ENCODE assay signal across 30 mouse cellular contexts in the genomic region with DNA sequence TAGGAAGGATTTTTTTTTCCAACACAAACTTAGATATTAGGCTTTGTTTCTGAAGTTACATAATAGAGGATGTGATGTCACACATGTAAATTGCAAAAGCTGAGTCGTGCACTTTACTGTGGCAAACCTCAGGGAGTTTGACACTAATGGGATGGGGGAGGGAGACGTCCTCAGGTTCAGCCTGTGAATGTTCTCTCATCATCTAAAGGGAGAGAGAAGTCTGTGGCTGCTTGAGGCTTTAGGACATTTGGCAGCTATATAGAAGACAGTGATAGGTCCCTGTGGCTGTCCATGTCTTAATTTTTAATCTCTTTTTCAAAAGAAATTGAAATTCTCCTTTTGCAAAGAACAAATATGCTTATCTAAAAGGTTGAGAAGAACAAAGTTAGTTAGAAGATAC. TPM values are rescaled to one million over a fixed set of nuclear protein-coding genes. Genes with fewer than 3 reads are reported as not detected.
DNase-seq lines count a peak whose midpoint lies in the region; ATAC-seq and TF ChIP-seq lines count a peak whose summit lies in the region.
"Had no signal": no experiment of that assay in that cellular context is flagged by ENCODE, and none has a peak within 500 bp of the region (broad histone marks: within the 10 kb centered on the region; RNA-seq: fewer than 3 reads in every experiment).

No protein-coding gene starts in this region.

- no peak for TF ChIP-seq CTCF in heart, adult 2 months (IDR thresholded peaks at IDR 0.05)
- no peak for TF ChIP-seq CTCF in lung, postnatal 0 days (IDR thresholded peaks at IDR 0.05)

- no peaks in the 10 kb centered on the region for H3K9me3 ChIP-seq in lung, postnatal 0 days (ENCODE audit: low read length)
- H3K9me3 ChIP-seq: forebrain, embryonic 13.5 days; heart, embryonic 12.5 days; hindbrain, embryonic 10.5 days; midbrain, embryonic 13.5 days; neural tube, embryonic 15.5 days had no signal

- no peak overlapping the region for H3K4me2 ChIP-seq in lung, postnatal 0 days (replicated peaks; ENCODE audit: low read depth, low read length)
- H3K4me2 ChIP-seq: forebrain, embryonic 13.5 days; heart, embryonic 12.5 days; liver, embryonic 11.5 days; midbrain, embryonic 13.5 days; neural tube, embryonic 15.5 days had no signal

- H3K9ac ChIP-seq in heart, adult 2 months (ENCODE audit: low read depth, low read length): no peak overlapping the region
- no peak overlapping the region for H3K9ac ChIP-seq in lung, postnatal 0 days (replicated peaks; ENCODE audit: low read depth)
- H3K9ac ChIP-seq: forebrain, embryonic 13.5 days; heart, embryonic 12.5 days; midbrain, embryonic 13.5 days; neural tube, embryonic 15.5 days had no signal

- TF ChIP-seq POLR2A in heart, adult 2 months (IDR thresholded peaks at IDR 0.05; ENCODE audit: insufficient read depth, low read depth, low read length): no peak

- no peaks in the 10 kb centered on the region for H3K79me2 ChIP-seq in heart, adult 2 months (replicated peaks; ENCODE audit: control insufficient read depth, insufficient read depth, low read length)

- no peaks in the 10 kb centered on the region for H3K4me1 ChIP-seq in heart, adult 2 months (ENCODE audit: control insufficient read depth, insufficient read depth, low read length)
- 0 out of 2 replicates have a peak, but pooled peaks cover 5% of the 10 kb centered on the region for H3K4me1 ChIP-seq in lung, postnatal 0 days (ENCODE audit: insufficient read depth, low read depth, low read length)

- no peaks in the 10 kb centered on the region for H3K27me3 ChIP-seq in heart, adult 2 months (ENCODE audit: control insufficient read depth, insufficient read depth, low read length)
- no peaks in the 10 kb centered on the region for H3K27me3 ChIP-seq in lung, postnatal 0 days (replicated peaks; ENCODE audit: insufficient read depth, low read length)
- H3K27me3 ChIP-seq: Patski had no signal

- WGBS in heart, adult 2 months: 11% methylated on average over 2 of the region's 2 CpGs
- 3% methylated on average over 2 of the region's 2 CpGs for WGBS in lung, postnatal 0 days

- no peak overlapping the region for H3K4me3 ChIP-seq in heart, adult 2 months
- H3K4me3 ChIP-seq in lung, postnatal 0 days (ENCODE audit: low read depth, low read length): no peak overlapping the region
- H3K4me3 ChIP-seq: forebrain, embryonic 13.5 days; heart, embryonic 12.5 days; hindbrain, embryonic 10.5 days; megakaryocyte, embryonic 14.5 days; midbrain, embryonic 13.5 days; neural tube, embryonic 15.5 days had no signal

- no peak for TF ChIP-seq EP300 in heart, adult 2 months (IDR thresholded peaks at IDR 0.05; ENCODE audit: insufficient read depth, low read depth, low read length)
- no peak for TF ChIP-seq EP300 in lung, postnatal 0 days (IDR thresholded peaks at IDR 0.05)

- intact Hi-C loops in heart, adult 2 months (cut with DNase I): loop anchor here (5.0 kb wide), 1 partner anchor 830 kb away; no protein-coding TSS in a partner anchor

- H3K27ac ChIP-seq in heart, adult 2 months: no peak overlapping the region
- H3K27ac ChIP-seq in lung, postnatal 0 days (ENCODE audit: low read length): no peak overlapping the region
- H3K27ac ChIP-seq: forebrain, embryonic 13.5 days; hindbrain, embryonic 10.5 days; midbrain, embryonic 13.5 days; neural tube, embryonic 15.5 days had no signal

- DNase-seq in heart, adult 11 months: peak; percentile 90
- DNase-seq in heart, adult 2 months: no peak
- peak; percentile 9 for DNase-seq in lung, postnatal 0 days (ENCODE audit: low spot score)
- DNase-seq in lung, postnatal 14 days: no peak
- DNase-seq in 416B (ENCODE audit: low read depth): peak; percentile 44
- DNase-seq in kidney, adult 11 months: no peak
- DNase-seq in urinary bladder, postnatal 14 days (ENCODE audit: low spot score): no peak
- DNase-seq: adrenal gland, postnatal 14 days; B cell, adult 2 months; cerebellum, adult 18-20 months; cerebellum, postnatal 10 days; gastrocnemius, postnatal 10 days; kidney, adult 2 months; kidney, postnatal 4 days; layer of hippocampus, adult 9-11 months; lung, postnatal 10 days; right cerebral cortex, postnatal 4 days; thymus, adult 2 months; thymus, postnatal 36 days had no signal

- H3K36me3 ChIP-seq in heart, adult 2 months (ENCODE audit: control insufficient read depth, insufficient read depth, low read length): no peaks in the 10 kb centered on the region
- H3K36me3 ChIP-seq in lung, postnatal 0 days (ENCODE audit: insufficient read depth, low read length): no peaks in the 10 kb centered on the region
- H3K36me3 ChIP-seq: G1E; heart, embryonic 12.5 days; hindbrain, embryonic 10.5 days; midbrain, embryonic 13.5 days; neural tube, embryonic 15.5 days had no signal

- ATAC-seq in lung, postnatal 0 days: no peak
- peak; percentile 12 for ATAC-seq in common myeloid progenitor, adult 5-6 weeks (replicated peaks; ENCODE audit: low read depth, poor library complexity, severe bottlenecking)
- ATAC-seq: forebrain, embryonic 13.5 days; hindbrain, embryonic 16.5 days; midbrain, embryonic 13.5 days; Patski had no signal

RNA-seq across cellular contexts. Expression of a gene that starts 2.2 kb away (rescaled TPM):
- total RNA-seq in heart, adult 2 months (2021): 10 to 100 TPM; 21.1 to 27.8 TPM
- polyA plus RNA-seq in heart, adult 2 months (2012; rRNA removed): 7.0 and 10.6 TPM in 2 replicates
- polyA plus RNA-seq in lung, postnatal 0 days (2015; fragmentation: Nextera tagmentation; extraction: Ambion mirVana): 1.6 and 2.2 TPM in 2 replicates
- 0.24 and 6.6 TPM in 2 replicates for total RNA-seq in common myeloid progenitor, adult 5-6 weeks (2017)

Comparison
In these comparisons a context has a peak if more than half of its experiments do, and no peak if none do; other contexts are left out.
1. DNase-seq: peak in heart, adult 11 months (single experiment), lung, postnatal 0 days (single experiment) and 416B (single experiment); none in heart, adult 2 months (0 of 2), lung, postnatal 14 days (single experiment), kidney, adult 11 months (single experiment) and urinary bladder, postnatal 14 days (single experiment).